Mouse (Mus musculus): ENCODE data around the gene Gm43517. TPM values are rescaled to one million over a fixed set of nuclear protein-coding genes. Genes with fewer than 3 reads are reported as not detected.

Gm43517 gene
- polyA plus RNA-seq, 1 experiment from 2014 or later: not detected

GRCm38 (mm10) chr12:49399611-49400010 is 14.6 kb downstream of the Gm43517 start:
- no peak overlapping the region for H3K4me3 ChIP-seq (ENCODE audit: low read depth, low read length)
- H3K27me3 ChIP-seq (replicated peaks; ENCODE audit: control insufficient read depth, insufficient read depth, low read length): peaks cover 74% of the 10 kb centered on the region
- no peak for TF ChIP-seq CTCF (IDR thresholded peaks at IDR 0.05; ENCODE audit: low read depth)
- no peaks in the 10 kb centered on the region for H3K36me3 ChIP-seq (ENCODE audit: control insufficient read depth, insufficient read depth)
- peaks cover 7% of the 10 kb centered on the region; the same call in 1 of the 2 replicates for H3K4me1 ChIP-seq (replicated peaks; ENCODE audit: control insufficient read depth, insufficient read depth, low read length)
- H3K4me2 ChIP-seq (replicated peaks; ENCODE audit: low read depth): no peak overlapping the region
- WGBS: 14% methylated on average over 1 of the region's 1 CpGs
- H3K27ac ChIP-seq (ENCODE audit: low read depth, low read length): no peak overlapping the region
- ATAC-seq: no peak
- H3K9me3 ChIP-seq (ENCODE audit: control insufficient read depth): no peaks in the 10 kb centered on the region
- H3K9ac ChIP-seq (ENCODE audit: low read depth, low read length): no peak overlapping the region

GRCm38 (mm10) chr12:49400036-49400852 is 15.3 kb downstream of the Gm43517 start:
- Histone ChIP-seq H3K4me3 (ENCODE audit: low read depth, low read length) (no peak overlapping the region), H3K4me1 (replicated peaks; ENCODE audit: control insufficient read depth, insufficient read depth, low read length) (peaks cover 7% of the 10 kb centered on the region; the same call in 1 of the 2 replicates), H3K9ac (ENCODE audit: low read depth, low read length) (no peak overlapping the region), H3K27ac (ENCODE audit: low read depth, low read length) (no peak overlapping the region), H3K27me3 (replicated peaks; ENCODE audit: control insufficient read depth, insufficient read depth, low read length) (peaks cover 69% of the 10 kb centered on the region), H3K4me2 (replicated peaks; ENCODE audit: low read depth) (no peak overlapping the region), H3K9me3 (ENCODE audit: control insufficient read depth) (no peaks in the 10 kb centered on the region), H3K36me3 (ENCODE audit: control insufficient read depth, insufficient read depth) (no peaks in the 10 kb centered on the region)
- TF ChIP-seq CTCF (IDR thresholded peaks at IDR 0.05; ENCODE audit: low read depth): no peak
- WGBS: 2% methylated on average over 9 of the region's 9 CpGs
- ATAC-seq: no peak

- no peaks in the 10 kb centered on the region for H3K36me3 ChIP-seq (ENCODE audit: control insufficient read depth, insufficient read depth)
- H3K4me1 ChIP-seq (replicated peaks; ENCODE audit: control insufficient read depth, insufficient read depth, low read length): peaks cover 7% of the 10 kb centered on the region; the same call in 1 of the 2 replicates
- no peak overlapping the region for H3K9ac ChIP-seq (ENCODE audit: low read depth, low read length)
- 2% methylated on average over 8 of the region's 8 CpGs for WGBS
- peak overlapping the region; percentile 30 for H3K4me3 ChIP-seq (ENCODE audit: low read depth, low read length)
- no peak for ATAC-seq
- peaks cover 66% of the 10 kb centered on the region for H3K27me3 ChIP-seq (replicated peaks; ENCODE audit: control insufficient read depth, insufficient read depth, low read length)
- no peaks in the 10 kb centered on the region for H3K9me3 ChIP-seq (ENCODE audit: control insufficient read depth)
- peak overlapping the region; percentile 64 for H3K4me2 ChIP-seq (replicated peaks; ENCODE audit: low read depth)
- H3K27ac ChIP-seq (ENCODE audit: low read depth, low read length): no peak overlapping the region
- no peak for TF ChIP-seq CTCF (IDR thresholded peaks at IDR 0.05; ENCODE audit: low read depth)
Measured at GRCm38 (mm10) chr12:49400853-49401118, 15.8 kb downstream of the Gm43517 start.

GRCm38 (mm10) chr12:49401119-49401795 is 16.3 kb downstream of the Gm43517 start:
- Histone ChIP-seq H3K9me3 (ENCODE audit: control insufficient read depth) (no peaks in the 10 kb centered on the region), H3K36me3 (ENCODE audit: control insufficient read depth, insufficient read depth) (no peaks in the 10 kb centered on the region), H3K9ac (ENCODE audit: low read depth, low read length) (no peak overlapping the region), H3K4me2 (replicated peaks; ENCODE audit: low read depth) (peak overlapping the region; percentile 64), H3K27me3 (replicated peaks; ENCODE audit: control insufficient read depth, insufficient read depth, low read length) (peaks cover 63% of the 10 kb centered on the region), H3K4me3 (ENCODE audit: low read depth, low read length) (peak overlapping the region; percentile 30), H3K27ac (ENCODE audit: low read depth, low read length) (no peak overlapping the region), H3K4me1 (replicated peaks; ENCODE audit: control insufficient read depth, insufficient read depth, low read length) (peaks cover 7% of the 10 kb centered on the region; the same call in 1 of the 2 replicates)
- WGBS: under 1% methylated on average over 68 of the region's 68 CpGs
- TF ChIP-seq CTCF (IDR thresholded peaks at IDR 0.05; ENCODE audit: low read depth): no peak
- no peak for ATAC-seq

- no peak for ATAC-seq
- Histone ChIP-seq H3K27ac (ENCODE audit: low read depth, low read length) (no peak overlapping the region), H3K4me3 (ENCODE audit: low read depth, low read length) (peak overlapping the region; percentile 30), H3K4me1 (replicated peaks; ENCODE audit: control insufficient read depth, insufficient read depth, low read length) (peaks cover 7% of the 10 kb centered on the region; the same call in 1 of the 2 replicates), H3K27me3 (replicated peaks; ENCODE audit: control insufficient read depth, insufficient read depth, low read length) (peaks cover 61% of the 10 kb centered on the region), H3K4me2 (replicated peaks; ENCODE audit: low read depth) (peak overlapping the region; percentile 64), H3K9ac (ENCODE audit: low read depth, low read length) (no peak overlapping the region), H3K36me3 (ENCODE audit: control insufficient read depth, insufficient read depth) (no peaks in the 10 kb centered on the region), H3K9me3 (ENCODE audit: control insufficient read depth) (no peaks in the 10 kb centered on the region)
- under 1% methylated on average over 5 of the region's 5 CpGs for WGBS
- no peak for TF ChIP-seq CTCF (IDR thresholded peaks at IDR 0.05; ENCODE audit: low read depth)
Measured at GRCm38 (mm10) chr12:49401796-49402130, 16.8 kb downstream of the Gm43517 start.

DNA sequence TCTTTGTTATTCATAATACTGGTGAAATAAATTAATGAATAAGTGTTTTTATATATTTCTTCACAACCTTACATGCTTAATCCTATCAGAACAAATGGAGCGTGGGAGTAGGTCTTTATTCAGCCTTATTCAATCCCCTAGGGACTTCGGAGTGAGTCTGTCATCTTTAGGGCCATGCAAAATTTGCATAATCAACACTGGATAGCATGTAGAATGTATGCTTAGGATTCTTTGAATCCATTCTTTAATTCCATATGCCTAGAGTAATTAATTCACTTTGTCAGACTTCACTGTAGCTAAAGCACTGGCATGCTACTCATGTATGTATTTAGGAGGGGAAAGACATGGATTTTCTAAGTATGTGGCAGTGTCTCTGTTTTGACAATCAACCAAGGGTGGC is 24.9 kb downstream of the Gm43517 start:
- no peaks in the 10 kb centered on the region for H3K4me1 ChIP-seq (replicated peaks; ENCODE audit: control insufficient read depth, insufficient read depth, low read length)
- no peak for ATAC-seq
- no peaks in the 10 kb centered on the region for H3K36me3 ChIP-seq (ENCODE audit: control insufficient read depth, insufficient read depth)

More for the DNA sequence above, 24.9 kb downstream of the Gm43517 start:
- H3K4me3 ChIP-seq (ENCODE audit: low read depth, low read length): no peak overlapping the region
- H3K27me3 ChIP-seq (replicated peaks; ENCODE audit: control insufficient read depth, insufficient read depth, low read length): no peaks in the 10 kb centered on the region
- no peak for TF ChIP-seq CTCF (IDR thresholded peaks at IDR 0.05; ENCODE audit: low read depth)
- H3K27ac ChIP-seq (ENCODE audit: low read depth, low read length): no peak overlapping the region
- no peak overlapping the region for H3K4me2 ChIP-seq (replicated peaks; ENCODE audit: low read depth)
- no peaks in the 10 kb centered on the region for H3K9me3 ChIP-seq (ENCODE audit: control insufficient read depth)
- no peak overlapping the region for H3K9ac ChIP-seq (ENCODE audit: low read depth, low read length)
- 75% methylated on average over 2 of the region's 2 CpGs for WGBS
